Mouse (Mus musculus) hindbrain, embryonic 11.5 days (tissue): ENCODE results near the gene Pdpr. TPM values are rescaled to one million over a fixed set of nuclear protein-coding genes. Genes with fewer than 3 reads are reported as not detected.
"Not testable (repeated sequence)": the region's sequence is repeated elsewhere in the genome, so short reads cannot be mapped to it uniquely, and the experiment has no call there.

Experiments used
- ATAC-seq: fragments of 200-750 bp; cut with Nextera tagmentation; 2 replicates; pipeline ENCODE4 v1.8.0; 2017; ENCODE audit warnings: mild to moderate bottlenecking, moderate TSS enrichment, moderate library complexity; ENCODE audit not compliant: low FRiP score
- DNase-seq: peaks from one replicate; pipeline ENCODE4 v3.0.0-alpha.2; 2015; ENCODE audit warnings: low spot score
- H3K27ac ChIP-seq: fragments of 300-500 bp; sonication (generic); 2 replicates; pipeline ENCODE4 v1.5.1; 2014; ENCODE audit warnings: mild to moderate bottlenecking, low read depth, low read length
- H3K27me3 ChIP-seq: fragments of 300-500 bp; sonication (generic); 2 replicates; pipeline ENCODE4 v1.6.1; 2014; ENCODE audit warnings: mild to moderate bottlenecking, low read length, moderate library complexity, mixed read lengths; ENCODE audit not compliant: control insufficient read depth, insufficient read depth
- H3K36me3 ChIP-seq: fragments of 300-500 bp; sonication (generic); 2 replicates; pipeline ENCODE4 v1.6.1; 2014; ENCODE audit warnings: mild to moderate bottlenecking, low read length, moderate library complexity, mixed read lengths; ENCODE audit not compliant: control insufficient read depth, insufficient read depth
- H3K4me1 ChIP-seq: fragments of 300-500 bp; sonication (generic); replicated peaks from 2 replicates; pipeline ENCODE4 v1.6.1; 2014; ENCODE audit warnings: low read length, mixed read lengths; ENCODE audit not compliant: control insufficient read depth, insufficient read depth
- H3K4me2 ChIP-seq: fragments of 300-500 bp; sonication (generic); replicated peaks from 2 replicates; pipeline ENCODE4 v1.6.1; 2014; ENCODE audit warnings: mild to moderate bottlenecking, low read depth, low read length
- H3K4me3 ChIP-seq: fragments of 300-500 bp; sonication (generic); 2 replicates; pipeline ENCODE4 v1.5.1; 2014; ENCODE audit warnings: low read depth, low read length
- H3K9ac ChIP-seq: fragments of 300-500 bp; sonication (generic); 2 replicates; pipeline ENCODE4 v1.6.1; 2014; ENCODE audit warnings: low read depth, low read length
- H3K9me3 ChIP-seq: fragments of 300-500 bp; sonication (generic); 2 replicates; pipeline ENCODE4 v1.6.1; 2016; ENCODE audit warnings: low read length; ENCODE audit not compliant: control insufficient read depth
- WGBS: fragments of 180-500 bp; shearing (Covaris S2); extraction: QIAGEN DNeasy Blood & Tissue Kit; methylation state at CpG from one replicate; pipeline ENCODE4 v1.1.7; 2014; 5-methylcytosine and 5-hydroxymethylcytosine counted together
- polyA plus RNA-seq: library from polyadenylated mRNA; unstranded; fragments of >200 nt; fragmentation: Nextera tagmentation; extraction: Ambion mirVana; gene quantifications from 2 replicates; pipeline ENCODE4 v1.2.1, GENCODE M21; 2014

Gene Pdpr
- polyA plus RNA-seq, 1 experiment from 2014 or later = 6.4 TPM

- WGBS = 73% methylated on average over 2 of the region's 2 CpGs
Measured at GRCm38 (mm10) chr8:111058946-111059572, 35.4 kb upstream of the Pdpr start.

DNA sequence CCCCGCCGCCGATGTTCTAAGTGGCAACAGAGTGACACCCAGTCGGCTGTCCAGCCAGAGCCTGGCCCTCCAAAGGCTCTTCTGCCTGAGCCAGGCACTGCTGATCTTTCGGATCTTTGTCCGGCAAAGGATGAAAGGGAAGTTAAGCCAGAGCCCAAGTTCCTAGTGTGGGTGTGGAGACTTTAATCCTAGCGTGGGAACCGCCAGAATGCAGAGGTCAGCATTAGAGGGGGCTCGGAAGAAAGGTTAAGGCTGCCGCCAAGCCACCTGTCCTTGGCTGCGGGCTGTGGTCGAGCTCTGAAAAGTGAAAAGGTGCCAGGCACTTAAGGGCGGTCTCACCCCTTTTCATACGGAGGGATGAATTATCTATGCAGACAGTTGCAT lies 32.8 kb upstream of the Pdpr start:
- peak overlapping the region; percentile 70 for H3K9ac ChIP-seq
- DNase-seq (no peak), ATAC-seq (peak; percentile 19; the same call in 1 of the 2 replicates)
- H3K4me3 ChIP-seq = peak overlapping the region; percentile 68
- peaks cover 8% of the 10 kb centered on the region for H3K4me1 ChIP-seq
- H3K27me3 ChIP-seq = no peaks in the 10 kb centered on the region
- peak overlapping the region; percentile 61 for H3K4me2 ChIP-seq
- under 1% methylated on average over 13 of the region's 14 CpGs for WGBS
- peak overlapping the region; percentile 14; the same call in 1 of the 2 replicates for H3K27ac ChIP-seq
- no peaks in the 10 kb centered on the region for H3K9me3 ChIP-seq
- H3K36me3 ChIP-seq = no peaks in the 10 kb centered on the region

More at GRCm38 (mm10) chr8:111058946-111059572, 35.4 kb upstream of the Pdpr start:
- Histone ChIP-seq H3K9ac (no peak overlapping the region), H3K27ac (no peak overlapping the region), H3K4me2 (no peak overlapping the region), H3K4me3 (no peak overlapping the region), H3K36me3 (peaks cover 11% of the 10 kb centered on the region), H3K4me1 (peaks cover 8% of the 10 kb centered on the region), H3K27me3 (no peaks in the 10 kb centered on the region), H3K9me3 (no peaks in the 10 kb centered on the region)
- DNase-seq (no peak), ATAC-seq (no peak)

GRCm38 (mm10) chr8:111062072-111062757 lies 32.2 kb upstream of the Pdpr start:
- WGBS = under 1% methylated on average over 27 of the region's 27 CpGs
- Histone ChIP-seq H3K9ac (peak overlapping the region; percentile 70), H3K4me3 (peak overlapping the region; percentile 68), H3K27me3 (no peaks in the 10 kb centered on the region), H3K36me3 (no peaks in the 10 kb centered on the region), H3K9me3 (no peaks in the 10 kb centered on the region), H3K4me1 (peaks cover 4% of the 10 kb centered on the region; the same call in 1 of the 2 replicates), H3K4me2 (peak overlapping the region; percentile 61), H3K27ac (peak overlapping the region; percentile 40; the same call in 1 of the 2 replicates)
- ATAC-seq (peak; percentile 93), DNase-seq (peak; percentile 95)

- no peak for ATAC-seq
- Histone ChIP-seq H3K4me1 (no peaks in the 10 kb centered on the region), H3K9ac (no peak overlapping the region), H3K9me3 (no peaks in the 10 kb centered on the region), H3K4me2 (peak overlapping the region; percentile 15; the same call in 1 of the 2 replicates), H3K36me3 (no peaks in the 10 kb centered on the region), H3K27me3 (no peaks in the 10 kb centered on the region), H3K27ac (no peak overlapping the region), H3K4me3 (peak overlapping the region; percentile 68; the same call in 1 of the 2 replicates)
- WGBS = 51% methylated on average over 2 of the region's 2 CpGs
- DNase-seq = no peak
Measured at GRCm38 (mm10) chr8:111062893-111063292, 31.5 kb upstream of the Pdpr start.

DNA sequence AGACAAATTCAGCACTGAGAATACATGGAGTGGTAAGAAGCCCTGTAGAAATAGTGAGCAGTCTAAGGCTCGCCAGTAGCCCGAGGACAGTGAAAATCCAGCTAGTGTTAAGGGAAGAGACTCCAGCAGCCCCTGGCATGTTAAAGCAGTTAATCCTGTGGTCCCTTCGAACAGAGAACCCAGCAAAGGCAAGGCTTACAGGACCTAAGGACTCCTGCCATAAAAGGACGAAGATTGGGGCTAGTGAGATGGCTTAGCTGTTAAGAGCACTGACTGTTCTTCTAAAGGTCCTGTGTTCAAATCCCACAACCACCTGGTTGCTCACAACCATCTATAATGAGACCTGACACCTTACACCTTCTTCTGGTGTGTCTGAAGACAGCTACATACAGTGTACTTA lies 28.1 kb upstream of the Pdpr start:
- Histone ChIP-seq H3K27ac (no peak overlapping the region), H3K4me3 (no peak overlapping the region), H3K27me3 (no peaks in the 10 kb centered on the region), H3K9ac (no peak overlapping the region), H3K4me1 (no peaks in the 10 kb centered on the region), H3K9me3 (no peaks in the 10 kb centered on the region), H3K36me3 (no peaks in the 10 kb centered on the region), H3K4me2 (no peak overlapping the region)
- WGBS = 83% methylated on average over 4 of the region's 4 CpGs
- DNase-seq = no peak
- ATAC-seq = no peak

- 23% methylated on average over 10 of the region's 10 CpGs for WGBS
- H3K9me3 ChIP-seq = no peaks in the 10 kb centered on the region
- no peaks in the 10 kb centered on the region for H3K36me3 ChIP-seq
- H3K4me1 ChIP-seq = no peaks in the 10 kb centered on the region
- no peak overlapping the region for H3K9ac ChIP-seq
- H3K4me3 ChIP-seq = no peak overlapping the region
- ATAC-seq (no peak), DNase-seq (no peak)
- H3K27me3 ChIP-seq = no peaks in the 10 kb centered on the region
- H3K4me2 ChIP-seq = no peak overlapping the region
- no peak overlapping the region for H3K27ac ChIP-seq
Measured at GRCm38 (mm10) chr8:111067439-111067838, 27.0 kb upstream of the Pdpr start.

GRCm38 (mm10) chr8:111068660-111069059 lies 25.8 kb upstream of the Pdpr start:
- not testable (repeated sequence) for DNase-seq, H3K27me3 ChIP-seq, H3K27ac ChIP-seq, H3K4me3 ChIP-seq, H3K4me2 ChIP-seq, H3K9me3 ChIP-seq, H3K4me1 ChIP-seq, H3K36me3 ChIP-seq, ATAC-seq, H3K9ac ChIP-seq
- 95% methylated on average over 9 of the region's 9 CpGs for WGBS

DNA sequence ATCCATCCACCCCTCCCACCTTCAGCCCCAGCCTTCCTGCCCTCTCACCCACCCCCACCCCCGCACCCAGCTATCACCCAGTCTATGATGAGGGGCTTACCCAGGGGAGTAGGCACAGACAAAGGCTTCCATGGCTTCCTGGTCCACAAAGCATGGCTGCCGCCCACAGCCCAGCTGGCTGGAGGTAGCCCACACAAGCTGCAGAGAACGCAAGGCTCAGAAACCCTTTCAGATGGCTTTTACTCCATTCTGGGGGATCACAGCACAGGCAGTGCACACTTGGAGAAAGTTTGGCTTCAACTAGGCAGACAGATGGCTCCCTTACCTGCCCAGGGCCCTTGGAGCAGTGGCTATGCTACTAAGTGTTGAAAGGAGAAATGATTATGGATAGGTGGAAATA lies 18.5 kb upstream of the Pdpr start:
- H3K27ac ChIP-seq = no peak overlapping the region
- H3K4me2 ChIP-seq = no peak overlapping the region
- H3K9ac ChIP-seq = no peak overlapping the region
- DNase-seq = no peak
- ATAC-seq = no peak
- peaks cover 4% of the 10 kb centered on the region; the same call in 1 of the 2 replicates for H3K4me1 ChIP-seq
- no peaks in the 10 kb centered on the region for H3K9me3 ChIP-seq
- no peaks in the 10 kb centered on the region for H3K36me3 ChIP-seq
- no peak overlapping the region for H3K4me3 ChIP-seq
- no peaks in the 10 kb centered on the region for H3K27me3 ChIP-seq
- 77% methylated on average over 3 of the region's 3 CpGs for WGBS

- Histone ChIP-seq H3K9me3 (no peaks in the 10 kb centered on the region), H3K27ac (no peak overlapping the region), H3K36me3 (no peaks in the 10 kb centered on the region), H3K9ac (no peak overlapping the region), H3K4me1 (peaks cover 4% of the 10 kb centered on the region), H3K4me3 (no peak overlapping the region), H3K4me2 (no peak overlapping the region), H3K27me3 (no peaks in the 10 kb centered on the region)
- WGBS = 65% methylated on average over 5 of the region's 5 CpGs
- DNase-seq (no peak), ATAC-seq (no peak)
Measured at GRCm38 (mm10) chr8:111079461-111079860, 15.0 kb upstream of the Pdpr start.
